Mouse (Mus musculus) gastrocnemius, postnatal 4 days (tissue): Measurements from ENCODE around the gene Cd4. TPM values are rescaled to one million over a fixed set of nuclear protein-coding genes. Genes with fewer than 3 reads are reported as not detected.

ENCODE experiments used
- DNase-seq, 2 experiments: peaks; one replicate each; pipeline ENCODE4 v3.0.0; 2021 to 2022; ENCODE audit warnings: low spot score in 2 of 2, mixed read lengths in 2 of 2
- total RNA-seq, 2 experiments: library from RNA; stranded (reverse); gene quantifications; 2 replicates each; pipeline ENCODE4 v1.2.3; 2021

Cd4 gene
- total RNA-seq, 2 experiments from 2014 or later, result 1.4 to 1.7 TPM

- no peak for DNase-seq
These were observed 72.9 kb downstream of the Cd4 start for GRCm38 (mm10) chr6:124814858-124815774.

Other genes with a start within 250 kb of the Cd4 start
- 10 to 100 TPM; 37.9 to 43.1 TPM for gene Lpcat3, start 225.2 kb downstream of the Cd4 start, total RNA-seq
- 10 to 100 TPM; 71.0 to 82.6 TPM for gene Emg1, start 176.0 kb downstream of the Cd4 start, total RNA-seq
- 100 to 1,000 TPM; 234 to 238 TPM for gene Phb2, start 175.9 kb downstream of the Cd4 start, total RNA-seq
- 1 to 10 TPM; 4.6 to 6.4 TPM for gene Ptpn6, start 149.5 kb downstream of the Cd4 start, total RNA-seq
- gene Grcc10, start 146.8 kb downstream of the Cd4 start, total RNA-seq, result 100 to 1,000 TPM; 177 to 209 TPM
- under 1 TPM in 1 of 2 experiments, not detected in 1; 0.83 TPM for gene Gm45234, start 132.2 kb downstream of the Cd4 start, total RNA-seq
- 10 to 100 TPM; 52.9 to 66.5 TPM for gene Atn1, start 131.7 kb downstream of the Cd4 start, total RNA-seq
- 1 to 10 TPM; 6.0 to 6.5 TPM for gene Eno2, start 118.5 kb downstream of the Cd4 start, total RNA-seq
- gene Lrrc23, start 108.5 kb downstream of the Cd4 start, total RNA-seq, result not detected
- gene Spsb2, start 79.6 kb downstream of the Cd4 start, total RNA-seq, result 10 to 100 TPM; 10.5 to 11.7 TPM
- 1,000 to 10,000 TPM; 2,059 to 2,144 TPM for gene Tpi1, start 73.9 kb downstream of the Cd4 start, total RNA-seq
- gene Usp5, start 58.7 kb downstream of the Cd4 start, total RNA-seq, result 10 to 100 TPM; 81.7 to 85.9 TPM
- 10 to 100 TPM; 27.9 to 28.2 TPM for gene Cdca3, start 58.7 kb downstream of the Cd4 start, total RNA-seq
- 10 to 100 TPM; 13.6 to 14.3 TPM for gene Gnb3, start 47.9 kb downstream of the Cd4 start, total RNA-seq
- gene P3h3, start 30.5 kb downstream of the Cd4 start, total RNA-seq, result 10 to 100 TPM; 57.3 to 62.8 TPM
- gene Gpr162, start 24.2 kb downstream of the Cd4 start, total RNA-seq, result 1 to 10 TPM; 1.2 to 1.3 TPM
- gene Lag3, start 23.5 kb upstream of the Cd4 start, total RNA-seq, result 1 to 10 TPM; 1.1 to 1.2 TPM
- gene Ptms, start 31.9 kb upstream of the Cd4 start, total RNA-seq, result 100 to 1,000 TPM; 395 to 409 TPM
- gene Mlf2, start 43.2 kb upstream of the Cd4 start, total RNA-seq, result 100 to 1,000 TPM; 236 to 238 TPM
- gene Cops7a, start 77.3 kb upstream of the Cd4 start, total RNA-seq, result 10 to 100 TPM; 86.3 to 86.8 TPM
- under 1 TPM; 0.56 to 0.67 TPM for gene Pianp, start 108.5 kb upstream of the Cd4 start, total RNA-seq
- 10 to 100 TPM; 28.1 to 32.8 TPM for gene Zfp384, start 120.9 kb upstream of the Cd4 start, total RNA-seq
- gene Ing4, start 151.5 kb upstream of the Cd4 start, total RNA-seq, result 10 to 100 TPM; 54.1 to 54.2 TPM
- gene Acrbp, start 161.5 kb upstream of the Cd4 start, total RNA-seq, result 1 to 10 TPM; 3.9 to 4.6 TPM
- gene Lpar5, start 179.7 kb upstream of the Cd4 start, total RNA-seq, result under 1 TPM; 0.20 to 0.31 TPM
- 100 to 1,000 TPM; 160 to 164 TPM for gene Chd4, start 207.8 kb upstream of the Cd4 start, total RNA-seq
- 10 to 100 TPM; 26.7 to 28.5 TPM for gene Nop2, start 243.7 kb upstream of the Cd4 start, total RNA-seq